Comparison of ENCODE assay signal across 15 mouse cellular contexts in genomic region chr11:86351766-86352315, GRCm38 (mm10). TPM values are rescaled to one million over a fixed set of nuclear protein-coding genes. Genes with fewer than 3 reads are reported as not detected.
DNase-seq lines count a peak whose midpoint lies in the region; ATAC-seq and TF ChIP-seq lines count a peak whose summit lies in the region.
"Had no signal": no experiment of that assay in that cellular context is flagged by ENCODE, and none has a peak within 500 bp of the region (broad histone marks: within the 10 kb centered on the region; RNA-seq: fewer than 3 reads in every experiment).

No protein-coding gene starts in this region.

- no peak overlapping the region for H3K4me2 ChIP-seq in liver, embryonic 13.5 days
- no peak overlapping the region for H3K4me2 ChIP-seq in liver, embryonic 11.5 days
- H3K4me2 ChIP-seq: neural tube, embryonic 12.5 days had no signal

- 0 out of 2 replicates have a peak overlapping the region, but pooled peaks have one; percentile 15 for H3K4me3 ChIP-seq in gastrocnemius, adult 2 months
- no peak overlapping the region for H3K4me3 ChIP-seq in liver, embryonic 13.5 days (replicated peaks)
- H3K4me3 ChIP-seq in liver, embryonic 11.5 days (ENCODE audit: low read depth, low read length): no peak overlapping the region
- H3K4me3 ChIP-seq in embryonic fibroblast, embryonic 13.5 days (ENCODE audit: insufficient read depth, low read length): no peak overlapping the region
- H3K4me3 ChIP-seq: neural tube, embryonic 12.5 days had no signal

- peak overlapping the region; percentile 38; the same call in 1 of the 2 replicates for H3K27ac ChIP-seq in gastrocnemius, adult 2 months
- no peak overlapping the region for H3K27ac ChIP-seq in liver, embryonic 13.5 days
- H3K27ac ChIP-seq in liver, embryonic 11.5 days (ENCODE audit: low read depth, low read length): no peak overlapping the region
- H3K27ac ChIP-seq in embryonic fibroblast, embryonic 13.5 days (ENCODE audit: insufficient read depth, low read length): peak overlapping the region; percentile 16; the same call in 1 of the 2 replicates
- H3K27ac ChIP-seq: liver, embryonic 14.5 days; neural tube, embryonic 12.5 days had no signal

- H3K27me3 ChIP-seq in liver, embryonic 13.5 days: no peaks in the 10 kb centered on the region
- H3K27me3 ChIP-seq in liver, embryonic 11.5 days (replicated peaks; ENCODE audit: control insufficient read depth, insufficient read depth, low read length): no peaks in the 10 kb centered on the region
- H3K27me3 ChIP-seq: neural tube, embryonic 12.5 days had no signal

- H3K4me1 ChIP-seq in liver, embryonic 13.5 days (replicated peaks): peaks cover 40% of the 10 kb centered on the region
- H3K4me1 ChIP-seq in liver, embryonic 11.5 days (replicated peaks; ENCODE audit: control insufficient read depth, insufficient read depth, low read length): peaks cover 17% of the 10 kb centered on the region
- H3K4me1 ChIP-seq in embryonic fibroblast, embryonic 13.5 days (ENCODE audit: control insufficient read depth, insufficient read depth, low read length): peaks cover 7% of the 10 kb centered on the region

- WGBS in liver, embryonic 13.5 days (ENCODE audit: insufficient replicate concordance): 61% methylated on average over 3 of the region's 3 CpGs
- 81% methylated on average over 3 of the region's 3 CpGs for WGBS in liver, embryonic 11.5 days

- no peak for TF ChIP-seq CTCF in gastrocnemius, adult 2 months (IDR thresholded peaks at IDR 0.05)
- TF ChIP-seq CTCF in embryonic fibroblast, embryonic 13.5 days (IDR thresholded peaks at IDR 0.05; ENCODE audit: borderline replicate concordance, insufficient read depth, low read length): no peak

- DNase-seq in gastrocnemius, adult 2 months: no peak
- DNase-seq in gastrocnemius, postnatal 4 days (ENCODE audit: low spot score in 2 of 2): no peak
- DNase-seq in liver, embryonic 13.5 days: no peak
- no peak for DNase-seq in liver, embryonic 11.5 days (ENCODE audit: low spot score)
- peak; percentile 29 for DNase-seq in A20 (ENCODE audit: low read depth, low spot score)
- no peak for DNase-seq in gastrocnemius, adult 18-20 months (ENCODE audit: low spot score)
- DNase-seq: gastrocnemius, postnatal 14 days; kidney, adult 18-20 months; kidney, postnatal 36 days; thymus, adult 18-20 months had no signal

- intact Hi-C loops in gastrocnemius, adult 2 months (cut with DNase I): no loop called here

- no peaks in the 10 kb centered on the region for H3K9me3 ChIP-seq in liver, embryonic 13.5 days (replicated peaks)
- no peaks in the 10 kb centered on the region for H3K9me3 ChIP-seq in liver, embryonic 11.5 days (ENCODE audit: control insufficient read depth, low read length)
- H3K9me3 ChIP-seq: neural tube, embryonic 12.5 days had no signal

- 0 out of 2 replicates have a peak, but pooled peaks have one; percentile 24 for ATAC-seq in liver, embryonic 13.5 days (ENCODE audit: low read depth)
- ATAC-seq in liver, embryonic 11.5 days (replicated peaks; ENCODE audit: low FRiP score): no peak
- ATAC-seq: hindbrain, embryonic 16.5 days; lung, postnatal 0 days had no signal

- no peak for TF ChIP-seq POLR2A in embryonic fibroblast, embryonic 13.5 days (IDR thresholded peaks at IDR 0.05; ENCODE audit: low read depth, low read length)

- H3K9ac ChIP-seq in liver, embryonic 13.5 days: no peak overlapping the region
- H3K9ac ChIP-seq in liver, embryonic 11.5 days (ENCODE audit: low read depth, low read length): no peak overlapping the region
- H3K9ac ChIP-seq: liver, embryonic 14.5 days; neural tube, embryonic 12.5 days had no signal

- H3K36me3 ChIP-seq in liver, embryonic 13.5 days: peaks cover 27% of the 10 kb centered on the region
- peaks cover 6% of the 10 kb centered on the region; the same call in 1 of the 2 replicates for H3K36me3 ChIP-seq in liver, embryonic 11.5 days (ENCODE audit: control insufficient read depth, insufficient read depth, low read length)
- H3K36me3 ChIP-seq: neural tube, embryonic 12.5 days had no signal

RNA-seq across cellular contexts. Expression of gene Med13, which starts 5.6 kb away (rescaled TPM):
- total RNA-seq in gastrocnemius, adult 2 months (2021): 10 to 100 TPM; 42.3 to 43.0 TPM
- total RNA-seq in gastrocnemius, postnatal 4 days (2021): 10 to 100 TPM; 47.8 to 51.6 TPM
- polyA plus RNA-seq in liver, embryonic 13.5 days (2015; fragmentation: Nextera tagmentation; extraction: Ambion mirVana): 2.9 and 3.6 TPM in 2 replicates
- polyA plus RNA-seq in liver, embryonic 11.5 days (2014; fragmentation: Nextera tagmentation; extraction: Ambion mirVana): 7.6 and 8.9 TPM in 2 replicates
- polyA plus RNA-seq in embryonic fibroblast, embryonic 13.5 days (2011; ENCODE audit: insufficient read length, low read depth, missing spikeins): 40.8 and 57.0 TPM in 2 replicates
- 10 to 100 TPM; 34.1 to 36.1 TPM for total RNA-seq in gastrocnemius, adult 18-20 months (2021)

Comparison
In these comparisons a context has a peak if more than half of its experiments do, and no peak if none do; other contexts are left out.
1. H3K27ac ChIP-seq: peak in gastrocnemius, adult 2 months (single experiment) and embryonic fibroblast, embryonic 13.5 days (single experiment); none in liver, embryonic 13.5 days (single experiment) and liver, embryonic 11.5 days (single experiment).